Mouse (Mus musculus): ENCODE results near the gene Rhd.
A peak's percentile ranks its signal among the peaks of the same experiment; 100 is the strongest.

Gene Rhd

GRCm38 (mm10) chr4:134937240-134938176, 73.2 kb downstream of the Rhd start:
- peak; percentile 51 for DNase-seq

- no peak for DNase-seq
Measured at GRCm38 (mm10) chr4:134939900-134940299, 75.6 kb downstream of the Rhd start.

GRCm38 (mm10) chr4:134943758-134944538, 79.6 kb downstream of the Rhd start:
- no peak for DNase-seq

All from kidney, postnatal 14 days (tissue).